Mouse (Mus musculus) intestine, embryonic 15.5 days (tissue): ENCODE results near the gene Jund. TPM values are rescaled to one million over a fixed set of nuclear protein-coding genes. Genes with fewer than 3 reads are reported as not detected.

Experiments
- ATAC-seq: fragments of 200-750 bp; cut with Nextera tagmentation; 2 replicates; pipeline ENCODE4 v1.8.0; 2017; ENCODE audit warnings: moderate TSS enrichment, moderate library complexity
- H3K27ac ChIP-seq: fragments of 300-500 bp; sonication (generic); 2 replicates; pipeline ENCODE4 v1.5.1; 2015; ENCODE audit warnings: mild to moderate bottlenecking, inconsistent platforms
- H3K27me3 ChIP-seq: fragments of 300-500 bp; sonication (generic); replicated peaks from 2 replicates; pipeline ENCODE4 v1.6.1; 2015; ENCODE audit warnings: inconsistent platforms
- H3K36me3 ChIP-seq: fragments of 300-500 bp; sonication (generic); 2 replicates; pipeline ENCODE4 v1.6.1; 2015; ENCODE audit warnings: inconsistent platforms
- H3K4me1 ChIP-seq: fragments of 300-500 bp; sonication (generic); replicated peaks from 2 replicates; pipeline ENCODE4 v1.6.1; 2015; ENCODE audit warnings: inconsistent platforms
- H3K4me2 ChIP-seq: fragments of 300-500 bp; sonication (generic); replicated peaks from 2 replicates; pipeline ENCODE4 v1.6.1; 2015; ENCODE audit warnings: mild to moderate bottlenecking, inconsistent platforms
- H3K4me3 ChIP-seq: fragments of 300-500 bp; sonication (generic); replicated peaks from 2 replicates; pipeline ENCODE4 v1.5.1; 2015; ENCODE audit warnings: inconsistent platforms
- H3K9ac ChIP-seq: fragments of 300-500 bp; sonication (generic); 2 replicates; pipeline ENCODE4 v1.6.1; 2015; ENCODE audit warnings: inconsistent platforms
- H3K9me3 ChIP-seq: fragments of 300-500 bp; sonication (generic); 2 replicates; pipeline ENCODE4 v1.6.1; 2016; ENCODE audit warnings: inconsistent platforms
- whole genome bisulfite sequencing: fragments of 180-500 bp; shearing (Covaris S2); methylation state at CpG from one replicate; pipeline ENCODE4 v1.1.7; 2015; 5-methylcytosine and 5-hydroxymethylcytosine counted together
- polyA plus RNA-seq: library from polyadenylated mRNA; unstranded; fragments of >200 nt; fragmentation: Nextera tagmentation; extraction: Ambion mirVana; gene quantifications from 2 replicates; pipeline ENCODE4 v1.2.1, GENCODE M21; 2015

Gene Jund
- polyA plus RNA-seq, 1 experiment from 2014 or later: 88.8 TPM

- H3K27ac ChIP-seq: no peak overlapping the region
- H3K9me3 ChIP-seq: no peaks in the 10 kb centered on the region
- no peak overlapping the region for H3K9ac ChIP-seq
- H3K36me3 ChIP-seq: no peaks in the 10 kb centered on the region
- 64% methylated on average over 5 of the region's 5 CpGs for WGBS
- H3K27me3 ChIP-seq: no peaks in the 10 kb centered on the region
- H3K4me3 ChIP-seq: no peak overlapping the region
- no peak overlapping the region for H3K4me2 ChIP-seq
- H3K4me1 ChIP-seq: peaks cover 44% of the 10 kb centered on the region
- no peak for ATAC-seq
These were observed 5.1 kb upstream of the Jund start for GRCm38 (mm10) chr8:70693636-70694035.

GRCm38 (mm10) chr8:70695318-70696018, 3.3 kb upstream of the Jund start:
- no peak overlapping the region for H3K4me3 ChIP-seq
- no peaks in the 10 kb centered on the region for H3K9me3 ChIP-seq
- 0 out of 2 replicates have a peak overlapping the region, but pooled peaks have one; percentile 8 for H3K9ac ChIP-seq
- 26% methylated on average over 32 of the region's 32 CpGs for WGBS
- peaks cover 44% of the 10 kb centered on the region for H3K4me1 ChIP-seq
- H3K36me3 ChIP-seq: no peaks in the 10 kb centered on the region
- H3K27me3 ChIP-seq: no peaks in the 10 kb centered on the region
- ATAC-seq: no peak
- H3K4me2 ChIP-seq: peak overlapping the region; percentile 61
- H3K27ac ChIP-seq: peak overlapping the region; percentile 91

GRCm38 (mm10) chr8:70696019-70696885, 2.5 kb upstream of the Jund start:
- 3% methylated on average over 31 of the region's 31 CpGs for WGBS
- peak overlapping the region; percentile 49 for H3K9ac ChIP-seq
- H3K4me3 ChIP-seq: peak overlapping the region; percentile 20
- peak overlapping the region; percentile 91 for H3K27ac ChIP-seq
- H3K4me2 ChIP-seq: peak overlapping the region; percentile 61
- H3K27me3 ChIP-seq: no peaks in the 10 kb centered on the region
- ATAC-seq: peak; percentile 20
- H3K36me3 ChIP-seq: 0 out of 2 replicates have a peak, but pooled peaks cover 2% of the 10 kb centered on the region
- H3K4me1 ChIP-seq: peaks cover 47% of the 10 kb centered on the region
- H3K9me3 ChIP-seq: no peaks in the 10 kb centered on the region

- Histone ChIP-seq H3K9ac (peak overlapping the region; percentile 49), H3K4me1 (peaks cover 46% of the 10 kb centered on the region), H3K27me3 (no peaks in the 10 kb centered on the region), H3K4me2 (peak overlapping the region; percentile 61), H3K4me3 (peak overlapping the region; percentile 20), H3K36me3 (0 out of 2 replicates have a peak, but pooled peaks cover 4% of the 10 kb centered on the region), H3K27ac (peak overlapping the region; percentile 91), H3K9me3 (no peaks in the 10 kb centered on the region)
- WGBS: 46% methylated on average over 4 of the region's 4 CpGs
- ATAC-seq: no peak
These were observed 1.8 kb upstream of the Jund start for GRCm38 (mm10) chr8:70696946-70697345.

- H3K4me1 ChIP-seq: peaks cover 45% of the 10 kb centered on the region
- 59% methylated on average over 12 of the region's 12 CpGs for WGBS
These were observed 1.1 kb upstream of the Jund start for GRCm38 (mm10) chr8:70697366-70698250.

GRCm38 (mm10) chr8:70699116-70699833, 526 bp downstream of the Jund start:
- Histone ChIP-seq H3K27ac (peak overlapping the region; percentile 98), H3K4me3 (peak overlapping the region; percentile 86), H3K9ac (peak overlapping the region; percentile 97), H3K27me3 (no peaks in the 10 kb centered on the region), H3K4me1 (peaks cover 45% of the 10 kb centered on the region), H3K4me2 (peak overlapping the region; percentile 70), H3K36me3 (0 out of 2 replicates have a peak, but pooled peaks cover 7% of the 10 kb centered on the region), H3K9me3 (no peaks in the 10 kb centered on the region)
- no peak for ATAC-seq
- 0% methylated on average over 89 of the region's 89 CpGs for WGBS

More at GRCm38 (mm10) chr8:70697366-70698250, 1.1 kb upstream of the Jund start:
- 0 out of 2 replicates have a peak, but pooled peaks cover 4% of the 10 kb centered on the region for H3K36me3 ChIP-seq
- ATAC-seq: no peak
- H3K27ac ChIP-seq: peak overlapping the region; percentile 91
- H3K4me2 ChIP-seq: peak overlapping the region; percentile 61
- H3K9ac ChIP-seq: peak overlapping the region; percentile 44; the same call in 1 of the 2 replicates
- H3K27me3 ChIP-seq: no peaks in the 10 kb centered on the region
- no peaks in the 10 kb centered on the region for H3K9me3 ChIP-seq
- H3K4me3 ChIP-seq: peak overlapping the region; percentile 86

- Histone ChIP-seq H3K4me2 (peak overlapping the region; percentile 70), H3K4me1 (peaks cover 42% of the 10 kb centered on the region), H3K9ac (peak overlapping the region; percentile 97), H3K27ac (peak overlapping the region; percentile 98), H3K4me3 (peak overlapping the region; percentile 86), H3K9me3 (no peaks in the 10 kb centered on the region), H3K27me3 (no peaks in the 10 kb centered on the region), H3K36me3 (0 out of 2 replicates have a peak, but pooled peaks cover 7% of the 10 kb centered on the region)
- ATAC-seq: no peak
- under 1% methylated on average over 59 of the region's 59 CpGs for WGBS
These were observed 1.2 kb downstream of the Jund start for GRCm38 (mm10) chr8:70699834-70700554.

GRCm38 (mm10) chr8:70700555-70700922, 1.8 kb downstream of the Jund start:
- ATAC-seq: peak; percentile 11; the same call in 1 of the 2 replicates
- Histone ChIP-seq H3K4me3 (peak overlapping the region; percentile 86), H3K27me3 (no peaks in the 10 kb centered on the region), H3K27ac (peak overlapping the region; percentile 98), H3K9me3 (no peaks in the 10 kb centered on the region), H3K9ac (peak overlapping the region; percentile 97), H3K4me1 (peaks cover 38% of the 10 kb centered on the region), H3K36me3 (0 out of 2 replicates have a peak, but pooled peaks cover 7% of the 10 kb centered on the region), H3K4me2 (peak overlapping the region; percentile 70)
- WGBS: under 1% methylated on average over 19 of the region's 20 CpGs

- Histone ChIP-seq H3K4me2 (peak overlapping the region; percentile 70), H3K9ac (peak overlapping the region; percentile 97), H3K27me3 (no peaks in the 10 kb centered on the region), H3K27ac (peak overlapping the region; percentile 98), H3K36me3 (0 out of 2 replicates have a peak, but pooled peaks cover 7% of the 10 kb centered on the region), H3K4me3 (peak overlapping the region; percentile 86), H3K4me1 (peaks cover 30% of the 10 kb centered on the region), H3K9me3 (no peaks in the 10 kb centered on the region)
- no peak for ATAC-seq
- WGBS: 48% methylated on average over 10 of the region's 10 CpGs
These were observed 2.6 kb downstream of the Jund start for GRCm38 (mm10) chr8:70701048-70701981.
